Mouse (Mus musculus) liver, embryonic 11.5 days (tissue): ENCODE measurements around the gene 2510009E07Rik. TPM values are rescaled to one million over a fixed set of nuclear protein-coding genes. Genes with fewer than 3 reads are reported as not detected.

ENCODE experiments used
- ATAC-seq: fragments of 200-750 bp; cut with Nextera tagmentation; replicated peaks from 2 replicates; pipeline ENCODE4 v1.8.0; 2017; ENCODE audit warnings: moderate number of reproducible peaks, mild to moderate bottlenecking, moderate TSS enrichment, moderate library complexity; ENCODE audit not compliant: low FRiP score
- DNase-seq: peaks from one replicate; pipeline ENCODE4 v3.0.0-alpha.2; 2017; ENCODE audit warnings: low spot score
- H3K27ac ChIP-seq: fragments of 300-500 bp; sonication (generic); 2 replicates; pipeline ENCODE4 v1.5.1; 2014; ENCODE audit warnings: mild to moderate bottlenecking, low read depth, low read length, control low read depth
- H3K27me3 ChIP-seq: fragments of 300-500 bp; sonication (generic); replicated peaks from 2 replicates; pipeline ENCODE4 v1.6.1; 2014; ENCODE audit warnings: low read length, mixed read lengths; ENCODE audit not compliant: control insufficient read depth, insufficient read depth
- H3K36me3 ChIP-seq: fragments of 300-500 bp; sonication (generic); 2 replicates; pipeline ENCODE4 v1.6.1; 2014; ENCODE audit warnings: mild to moderate bottlenecking, low read length, moderate library complexity, mixed read lengths; ENCODE audit not compliant: control insufficient read depth, insufficient read depth
- H3K4me1 ChIP-seq: fragments of 300-500 bp; sonication (generic); replicated peaks from 2 replicates; pipeline ENCODE4 v1.6.1; 2014; ENCODE audit warnings: low read length, mixed read lengths; ENCODE audit not compliant: control insufficient read depth, insufficient read depth
- H3K4me2 ChIP-seq: fragments of 300-500 bp; sonication (generic); 2 replicates; pipeline ENCODE4 v1.6.1; 2014; ENCODE audit warnings: mild to moderate bottlenecking, control low read depth, moderate library complexity
- H3K4me3 ChIP-seq: fragments of 300-500 bp; sonication (generic); 2 replicates; pipeline ENCODE4 v1.5.1; 2014; ENCODE audit warnings: low read depth, low read length, control low read depth
- H3K9ac ChIP-seq: fragments of 300-500 bp; sonication (generic); 2 replicates; pipeline ENCODE4 v1.6.1; 2014; ENCODE audit warnings: low read depth, low read length, control low read depth
- H3K9me3 ChIP-seq: fragments of 300-500 bp; sonication (generic); 2 replicates; pipeline ENCODE4 v1.6.1; 2016; ENCODE audit warnings: low read length, inconsistent platforms, mixed read lengths; ENCODE audit not compliant: control insufficient read depth
- WGBS: fragments of 180-500 bp; shearing (Covaris S2); extraction: QIAGEN DNeasy Blood & Tissue Kit; methylation state at CpG from one replicate; pipeline ENCODE4 v1.1.7; 2014; 5-methylcytosine and 5-hydroxymethylcytosine counted together
- polyA plus RNA-seq: library from polyadenylated mRNA; unstranded; fragments of >200 nt; fragmentation: Nextera tagmentation; extraction: Ambion mirVana; gene quantifications from 2 replicates; pipeline ENCODE4 v1.2.1, GENCODE M21; 2014

2510009E07Rik gene
- polyA plus RNA-seq, 1 experiment from 2014 or later = 5.7 TPM

- H3K4me1 ChIP-seq = 0 out of 2 replicates have a peak, but pooled peaks cover 4% of the 10 kb centered on the region
- no peak overlapping the region for H3K4me3 ChIP-seq
- no peaks in the 10 kb centered on the region for H3K9me3 ChIP-seq
- no peaks in the 10 kb centered on the region for H3K27me3 ChIP-seq
- H3K36me3 ChIP-seq = no peaks in the 10 kb centered on the region
- H3K4me2 ChIP-seq = no peak overlapping the region
- no peak for DNase-seq
- no peak for ATAC-seq
- H3K9ac ChIP-seq = no peak overlapping the region
- H3K27ac ChIP-seq = no peak overlapping the region
- WGBS = 79% methylated on average over 2 of the region's 2 CpGs
These were observed 73.8 kb downstream of the 2510009E07Rik start for GRCm38 (mm10) chr16:21620630-21621029.

- no peak overlapping the region for H3K9ac ChIP-seq
- H3K4me1 ChIP-seq = no peaks in the 10 kb centered on the region
- no peaks in the 10 kb centered on the region for H3K27me3 ChIP-seq
- H3K9me3 ChIP-seq = no peaks in the 10 kb centered on the region
- no peak overlapping the region for H3K27ac ChIP-seq
- no peaks in the 10 kb centered on the region for H3K36me3 ChIP-seq
- H3K4me2 ChIP-seq = no peak overlapping the region
- ATAC-seq = no peak
- DNase-seq = no peak
- no peak overlapping the region for H3K4me3 ChIP-seq
- 64% methylated on average over 7 of the region's 7 CpGs for WGBS
These were observed 78.7 kb downstream of the 2510009E07Rik start for GRCm38 (mm10) chr16:21615802-21616201.

DNA sequence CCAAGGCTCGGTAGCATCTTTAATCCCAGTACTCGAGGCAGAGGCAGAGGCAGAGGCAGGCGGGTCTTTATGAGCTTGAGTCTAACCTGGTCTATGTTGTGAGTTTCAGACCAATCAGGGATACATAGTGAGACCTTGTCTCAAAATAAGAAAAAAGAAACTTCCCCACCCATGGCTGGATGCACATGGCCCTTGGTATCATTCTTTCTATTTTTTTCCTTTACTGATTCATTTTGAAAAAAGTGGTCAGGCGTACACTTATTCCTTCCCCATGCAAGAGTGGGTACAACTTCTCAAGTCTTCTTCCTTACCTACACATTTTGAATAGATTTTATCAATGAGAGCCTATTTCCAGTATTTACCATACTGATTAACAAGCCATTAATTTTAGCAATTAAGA, 84.0 kb downstream of the 2510009E07Rik start:
- Histone ChIP-seq H3K9me3 (no peaks in the 10 kb centered on the region), H3K36me3 (no peaks in the 10 kb centered on the region), H3K4me3 (no peak overlapping the region), H3K4me1 (no peaks in the 10 kb centered on the region), H3K27me3 (no peaks in the 10 kb centered on the region), H3K27ac (no peak overlapping the region), H3K4me2 (no peak overlapping the region), H3K9ac (no peak overlapping the region)
- ATAC-seq = no peak
- 92% methylated on average over 4 of the region's 4 CpGs for WGBS
- no peak for DNase-seq

GRCm38 (mm10) chr16:21608176-21608865, 86.1 kb downstream of the 2510009E07Rik start:
- ATAC-seq (no peak), DNase-seq (no peak)
- Histone ChIP-seq H3K9me3 (no peaks in the 10 kb centered on the region), H3K9ac (no peak overlapping the region), H3K36me3 (no peaks in the 10 kb centered on the region), H3K27ac (no peak overlapping the region), H3K4me3 (no peak overlapping the region), H3K27me3 (no peaks in the 10 kb centered on the region), H3K4me2 (no peak overlapping the region), H3K4me1 (no peaks in the 10 kb centered on the region)
- WGBS = 82% methylated on average over 10 of the region's 10 CpGs

GRCm38 (mm10) chr16:21607651-21608040, 86.8 kb downstream of the 2510009E07Rik start:
- ATAC-seq (no peak), DNase-seq (no peak)
- no peaks in the 10 kb centered on the region for H3K27me3 ChIP-seq
- H3K27ac ChIP-seq = no peak overlapping the region
- H3K4me3 ChIP-seq = no peak overlapping the region
- H3K4me2 ChIP-seq = no peak overlapping the region
- 73% methylated on average over 5 of the region's 5 CpGs for WGBS
- H3K9me3 ChIP-seq = no peaks in the 10 kb centered on the region
- H3K4me1 ChIP-seq = no peaks in the 10 kb centered on the region
- H3K9ac ChIP-seq = no peak overlapping the region
- H3K36me3 ChIP-seq = no peaks in the 10 kb centered on the region

- Histone ChIP-seq H3K27ac (no peak overlapping the region), H3K27me3 (no peaks in the 10 kb centered on the region), H3K4me2 (no peak overlapping the region), H3K36me3 (no peaks in the 10 kb centered on the region), H3K4me1 (no peaks in the 10 kb centered on the region), H3K4me3 (no peak overlapping the region), H3K9ac (no peak overlapping the region), H3K9me3 (no peaks in the 10 kb centered on the region)
- DNase-seq (no peak), ATAC-seq (no peak)
- 67% methylated on average over 8 of the region's 8 CpGs for WGBS
These were observed 87.3 kb downstream of the 2510009E07Rik start for GRCm38 (mm10) chr16:21607021-21607650.

GRCm38 (mm10) chr16:21606249-21607020, 88.0 kb downstream of the 2510009E07Rik start:
- Histone ChIP-seq H3K9me3 (no peaks in the 10 kb centered on the region), H3K4me1 (no peaks in the 10 kb centered on the region), H3K9ac (no peak overlapping the region), H3K27ac (no peak overlapping the region), H3K4me2 (no peak overlapping the region), H3K27me3 (no peaks in the 10 kb centered on the region), H3K36me3 (no peaks in the 10 kb centered on the region), H3K4me3 (no peak overlapping the region)
- DNase-seq (no peak), ATAC-seq (no peak)
- WGBS = 86% methylated on average over 6 of the region's 6 CpGs

- Histone ChIP-seq H3K27me3 (no peaks in the 10 kb centered on the region), H3K27ac (no peak overlapping the region), H3K9me3 (no peaks in the 10 kb centered on the region), H3K36me3 (no peaks in the 10 kb centered on the region), H3K9ac (no peak overlapping the region), H3K4me1 (no peaks in the 10 kb centered on the region), H3K4me2 (no peak overlapping the region), H3K4me3 (no peak overlapping the region)
- ATAC-seq (no peak), DNase-seq (no peak)
- 74% methylated on average over 6 of the region's 6 CpGs for WGBS
These were observed 90.1 kb downstream of the 2510009E07Rik start for GRCm38 (mm10) chr16:21604354-21604753.
